Mouse (Mus musculus) gastrocnemius, postnatal 36 days (tissue): ENCODE results near the gene Smarcd2. TPM values are rescaled to one million over a fixed set of nuclear protein-coding genes. Genes with fewer than 3 reads are reported as not detected.
"Not testable (repeated sequence)": the region's sequence is repeated elsewhere in the genome, so short reads cannot be mapped to it uniquely, and the experiment has no call there.

Source experiments
- DNase-seq, 2 experiments: peaks; one replicate each; pipeline ENCODE4 v3.0.0; 2022
- intact Hi-C: fragments of 180-260 bp; cut with DNase I; formaldehyde crosslinking; loops from one replicate; pipeline ENCODE4 v1.15.1; 2025
- total RNA-seq, 2 experiments: library from RNA; stranded (reverse); gene quantifications; 2 replicates each; pipeline ENCODE4 v1.2.3; 2021

Smarcd2 gene
- total RNA-seq, 2 experiments from 2014 or later = 12.6 to 14.4 TPM

- DNase-seq = peak; percentile 97 to 99
- intact Hi-C loops = loop anchor here (2.0 kb wide), 1 partner anchor 17 kb away; the partner anchor contains the start of gene Smarcd2
Measured at GRCm38 (mm10) chr11:106255685-106256451, 16.9 kb downstream of the Smarcd2 start, which contains the start of the genes Ftsj3 and Psmc5. TSS of gene Ftsj3 (minus strand) at chr11:106256079. TSS of gene Psmc5 (plus strand) at chr11:106256154.

DNA sequence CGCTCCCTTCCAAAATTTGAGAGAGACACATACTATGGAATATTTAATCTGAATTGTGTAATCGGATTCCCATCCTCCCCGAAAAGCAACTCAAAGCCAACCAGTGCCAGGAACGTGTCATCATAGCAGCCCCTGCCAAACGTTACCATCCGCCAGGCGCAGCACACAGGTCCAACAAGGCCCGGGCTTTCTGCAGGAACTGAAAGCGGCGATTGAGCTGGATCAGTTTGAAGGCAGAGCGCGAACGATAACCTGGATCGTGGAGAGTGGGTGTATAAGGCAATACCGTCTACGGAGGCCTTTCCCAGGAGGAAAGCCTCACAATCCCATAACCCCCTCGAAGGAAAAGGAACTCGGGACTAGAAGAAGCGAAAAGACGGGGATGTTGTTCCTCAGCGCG lies 17.6 kb downstream of the Smarcd2 start:
- no peak for DNase-seq
- intact Hi-C loops = no loop called here

GRCm38 (mm10) chr11:106254767-106255166 lies 18.0 kb downstream of the Smarcd2 start:
- no peak for DNase-seq
- intact Hi-C loops = no loop called here

DNA sequence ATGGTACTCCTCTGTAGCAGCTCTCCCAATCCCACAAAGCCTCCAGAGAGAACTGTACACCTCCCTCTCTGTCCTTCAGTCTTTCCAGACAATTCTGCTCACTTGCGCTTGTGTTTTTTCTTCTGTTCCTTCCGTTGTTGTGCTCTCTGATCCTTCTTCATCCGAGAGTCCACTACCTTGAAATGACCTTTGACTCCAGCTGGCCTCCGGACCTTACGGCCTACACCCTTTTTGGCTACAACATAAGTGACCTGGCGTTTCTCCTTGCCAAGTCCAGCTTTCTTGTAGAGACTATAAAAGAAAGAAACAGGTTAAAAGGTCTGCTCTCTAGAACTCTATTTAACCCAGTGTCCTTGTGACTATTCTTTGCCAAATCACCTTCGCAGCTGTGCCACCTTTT lies 23.4 kb downstream of the Smarcd2 start:
- intact Hi-C loops = no loop called here
- no peak for DNase-seq

GRCm38 (mm10) chr11:106246834-106247233 lies 25.9 kb downstream of the Smarcd2 start:
- intact Hi-C loops = loop anchor here (2.0 kb wide), 1 partner anchor 18 kb away; no protein-coding TSS in a partner anchor
- no peak for DNase-seq

GRCm38 (mm10) chr11:106233978-106234377 lies 38.8 kb downstream of the Smarcd2 start:
- DNase-seq, intact Hi-C loops: not testable (repeated sequence)

GRCm38 (mm10) chr11:106220603-106221002 lies 52.2 kb downstream of the Smarcd2 start:
- DNase-seq = no peak
- intact Hi-C loops = no loop called here

GRCm38 (mm10) chr11:106216730-106217490 lies 55.9 kb downstream of the Smarcd2 start, which contains the start of gene Ddx42:
TSS of gene Ddx42 (plus strand) at chr11:106216926.
- peak; percentile 82 to 88 for DNase-seq
- intact Hi-C loops = no loop called here

GRCm38 (mm10) chr11:106215927-106216729 lies 56.6 kb downstream of the Smarcd2 start, which contains the start of gene Ccdc47:
TSS of gene Ccdc47 (minus strand) at chr11:106216344.
- intact Hi-C loops = no loop called here
- DNase-seq = peak; percentile 86 to 93

DNA sequence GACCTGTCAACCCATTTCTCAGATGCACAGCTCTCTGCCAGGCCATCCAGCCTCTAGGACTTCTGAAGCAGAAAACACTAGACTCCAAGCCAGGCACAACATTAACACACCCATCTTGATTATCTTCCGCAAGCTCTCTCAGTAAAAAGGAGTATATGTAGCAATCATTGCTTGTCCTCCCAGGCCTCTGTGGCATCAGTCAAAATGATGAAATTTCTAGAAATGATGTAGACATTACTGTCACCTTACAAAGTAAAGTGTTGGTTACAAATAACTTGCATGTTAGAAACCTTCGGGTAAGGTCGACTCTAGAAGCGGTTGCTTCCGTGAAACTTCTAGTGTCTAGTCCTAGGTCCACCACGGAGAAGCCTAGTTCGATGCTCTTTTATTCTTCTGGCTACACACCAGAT lies 57.3 kb downstream of the Smarcd2 start:
- no peak for DNase-seq
- intact Hi-C loops = no loop called here

GRCm38 (mm10) chr11:106214856-106215255 lies 57.9 kb downstream of the Smarcd2 start:
- intact Hi-C loops = no loop called here
- no peak for DNase-seq

Other genes starting within 250 kb of the Smarcd2 start
- gene Dcaf7, start 236.1 kb downstream of the Smarcd2 start, total RNA-seq = 10 to 100 TPM; 23.9 to 25.6 TPM
- 10 to 100 TPM; 37.6 to 42.7 TPM for gene Taco1, start 206.9 kb downstream of the Smarcd2 start, total RNA-seq
- gene Map3k3, start 188.4 kb downstream of the Smarcd2 start, total RNA-seq = 10 to 100 TPM; 20.6 to 20.8 TPM
- not detected for gene Gm10840, start 112.1 kb downstream of the Smarcd2 start, total RNA-seq
- 1 to 10 TPM; 1.5 to 3.6 TPM for gene Limd2, start 112.1 kb downstream of the Smarcd2 start, total RNA-seq
- 10 to 100 TPM; 10.5 to 10.9 TPM for gene Strada, start 70.8 kb downstream of the Smarcd2 start, total RNA-seq
- gene Ccdc47, start 56.6 kb downstream of the Smarcd2 start, total RNA-seq = 10 to 100 TPM; 60.0 to 68.3 TPM
- 10 to 100 TPM; 19.1 to 22.2 TPM for gene Ddx42, start 56.0 kb downstream of the Smarcd2 start, total RNA-seq
- 10 to 100 TPM; 15.7 to 22.3 TPM for gene Ftsj3, start 16.9 kb downstream of the Smarcd2 start, total RNA-seq
- 100 to 1,000 TPM; 122 to 134 TPM for gene Psmc5, start 16.8 kb downstream of the Smarcd2 start, total RNA-seq
- under 1 TPM; 0.08 to 0.12 TPM for gene Tcam1, start 3.7 kb upstream of the Smarcd2 start, total RNA-seq
- not detected for gene Gh, start 28.9 kb upstream of the Smarcd2 start, total RNA-seq
- gene Cd79b, start 41.8 kb upstream of the Smarcd2 start, total RNA-seq = under 1 TPM; 0.30 to 0.43 TPM
- gene Scn4a, start 80.3 kb upstream of the Smarcd2 start, total RNA-seq = 100 to 1,000 TPM; 381 to 407 TPM
- gene Prr29, start 92.5 kb upstream of the Smarcd2 start, total RNA-seq = 1 to 10 TPM; 5.7 to 7.1 TPM
- 1 to 10 TPM; 4.4 to 5.4 TPM for gene Icam2, start 115.1 kb upstream of the Smarcd2 start, total RNA-seq
- 1 to 10 TPM; 5.2 to 8.1 TPM for gene Ern1, start 214.9 kb upstream of the Smarcd2 start, total RNA-seq